Mouse (Mus musculus) kidney, adult 2 months (tissue): ENCODE results near the gene Fnip1. TPM values are rescaled to one million over a fixed set of nuclear protein-coding genes. Genes with fewer than 3 reads are reported as not detected.

ENCODE experiments used
- DNase-seq: peaks from one replicate; pipeline ENCODE4 v3.0.0; 2021
- H3K27ac ChIP-seq: fragments of 200-500 bp; 2 replicates; pipeline ENCODE4 v1.5.1; 2012; ENCODE audit warnings: low read depth, low read length, control low read depth, inconsistent platforms; ENCODE audit not compliant: insufficient read depth
- H3K27me3 ChIP-seq: fragments of 200-500 bp; replicated peaks from 2 replicates; pipeline ENCODE4 v1.6.1; 2012; ENCODE audit warnings: mild to moderate bottlenecking, moderate library complexity, low read length, inconsistent platforms; ENCODE audit not compliant: control insufficient read depth, insufficient read depth
- H3K36me3 ChIP-seq: fragments of 200-500 bp; 2 replicates; pipeline ENCODE4 v1.6.1; 2012; ENCODE audit warnings: mild to moderate bottlenecking, moderate library complexity, low read length, inconsistent platforms; ENCODE audit not compliant: control insufficient read depth, insufficient read depth
- H3K4me1 ChIP-seq: fragments of 200-500 bp; 2 replicates; pipeline ENCODE4 v1.6.1; 2011; ENCODE audit warnings: low read length; ENCODE audit not compliant: control insufficient read depth, insufficient read depth
- H3K4me3 ChIP-seq: fragments of 200-500 bp; 2 replicates; pipeline ENCODE4 v1.5.1; 2011; ENCODE audit warnings: mild to moderate bottlenecking, low read depth, low read length, control low read depth; ENCODE audit not compliant: insufficient read depth
- CTCF ChIP-seq: fragments of 200-500 bp; conservative IDR thresholded peaks from 2 replicates; pipeline ENCODE4 v1.5.1; 2011; ENCODE audit warnings: low read depth, mild to moderate bottlenecking, control low read depth, low read length, moderate library complexity, mixed read lengths; ENCODE audit not compliant: insufficient read depth, insufficient read length
- POLR2A ChIP-seq: fragments of 200-500 bp; IDR thresholded peaks from one replicate; pipeline ENCODE4 v1.6.1; 2011; ENCODE audit warnings: low read depth, low read length, control low read depth
- WGBS: fragments of 180-500 bp; shearing (Covaris S2); methylation state at CpG from one replicate; pipeline ENCODE4 v1.1.7; 2018; 5-methylcytosine and 5-hydroxymethylcytosine counted together
- polyA plus RNA-seq: library from polyadenylated mRNA; depleted of rRNA; stranded (reverse); fragments of >200 nt; gene quantifications from 2 replicates; pipeline ENCODE4 v1.2.3, GENCODE M21; 2012

The Fnip1 gene
- polyA plus RNA-seq, 1 experiment, result 6.2 TPM

- Histone ChIP-seq H3K27ac (no peak overlapping the region), H3K27me3 (no peaks in the 10 kb centered on the region), H3K36me3 (no peaks in the 10 kb centered on the region), H3K4me3 (peak overlapping the region; percentile 74), H3K4me1 (peaks cover 9% of the 10 kb centered on the region; the same call in 1 of the 2 replicates)
- DNase-seq, result no peak
- no peak for TF ChIP-seq CTCF
- TF ChIP-seq POLR2A, result no peak
- WGBS, result 9% methylated on average over 10 of the region's 10 CpGs
Observed at GRCm38 (mm10) chr11:54523431-54524001, 85.5 kb downstream of the Fnip1 start.

GRCm38 (mm10) chr11:54528002-54528401, 90.0 kb downstream of the Fnip1 start:
- DNase-seq, result no peak
- H3K36me3 ChIP-seq, result no peaks in the 10 kb centered on the region
- WGBS, result 36% methylated on average over 2 of the region's 2 CpGs
- peaks cover 12% of the 10 kb centered on the region; the same call in 1 of the 2 replicates for H3K4me1 ChIP-seq
- no peaks in the 10 kb centered on the region for H3K27me3 ChIP-seq
- no peak overlapping the region for H3K4me3 ChIP-seq
- no peak for TF ChIP-seq CTCF
- no peak for TF ChIP-seq POLR2A
- H3K27ac ChIP-seq, result no peak overlapping the region

DNA sequence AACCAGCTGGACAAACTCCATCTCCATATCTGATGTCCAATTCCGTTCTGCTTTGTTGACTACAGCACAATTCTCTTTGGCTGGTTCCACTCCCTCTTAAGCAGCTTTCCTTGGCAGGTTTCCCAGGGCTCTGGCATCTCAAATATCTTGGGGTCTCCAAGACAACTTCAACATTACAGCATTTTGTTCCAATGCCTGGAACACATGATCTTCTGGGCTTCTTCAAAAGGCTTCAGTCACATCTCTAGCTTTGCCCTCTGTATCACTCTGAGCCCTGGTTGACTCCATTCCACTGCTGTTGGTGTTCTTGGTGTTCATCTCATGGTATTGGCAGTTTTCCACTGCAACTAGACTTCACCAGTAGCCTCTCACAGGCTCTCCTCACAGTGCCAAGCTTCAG, 92.4 kb downstream of the Fnip1 start:
- H3K36me3 ChIP-seq, result no peaks in the 10 kb centered on the region
- WGBS, result 18% methylated on average over 1 of the region's 1 CpGs
- DNase-seq, result peak; percentile 66
- H3K4me3 ChIP-seq, result no peak overlapping the region
- TF ChIP-seq POLR2A (no peak), CTCF (no peak)
- H3K27me3 ChIP-seq, result no peaks in the 10 kb centered on the region
- 0 out of 2 replicates have a peak, but pooled peaks cover 10% of the 10 kb centered on the region for H3K4me1 ChIP-seq
- H3K27ac ChIP-seq, result peak overlapping the region; percentile 59; the same call in 1 of the 2 replicates

GRCm38 (mm10) chr11:54530916-54531315, 92.9 kb downstream of the Fnip1 start:
- DNase-seq, result no peak
- H3K27me3 ChIP-seq, result no peaks in the 10 kb centered on the region
- no peaks in the 10 kb centered on the region for H3K36me3 ChIP-seq
- no peak overlapping the region for H3K4me3 ChIP-seq
- TF ChIP-seq CTCF (no peak), POLR2A (no peak)
- H3K4me1 ChIP-seq, result 0 out of 2 replicates have a peak, but pooled peaks cover 10% of the 10 kb centered on the region
- WGBS, result 87% methylated on average over 1 of the region's 1 CpGs
- peak overlapping the region; percentile 59; the same call in 1 of the 2 replicates for H3K27ac ChIP-seq

- no peak overlapping the region for H3K4me3 ChIP-seq
- WGBS, result 59% methylated on average over 2 of the region's 2 CpGs
- no peak for DNase-seq
Observed at GRCm38 (mm10) chr11:54533834-54534233, 95.8 kb downstream of the Fnip1 start.

GRCm38 (mm10) chr11:54534871-54535270, 96.9 kb downstream of the Fnip1 start:
- H3K4me1 ChIP-seq, result peaks cover 7% of the 10 kb centered on the region; the same call in 1 of the 2 replicates
- no peak overlapping the region for H3K4me3 ChIP-seq
- H3K36me3 ChIP-seq, result no peaks in the 10 kb centered on the region
- DNase-seq, result peak; percentile 72
- no peak for TF ChIP-seq POLR2A
- TF ChIP-seq CTCF, result peak; percentile 77
- no peaks in the 10 kb centered on the region for H3K27me3 ChIP-seq
- WGBS, result 41% methylated on average over 6 of the region's 6 CpGs
- H3K27ac ChIP-seq, result no peak overlapping the region

More at GRCm38 (mm10) chr11:54533834-54534233, 95.8 kb downstream of the Fnip1 start:
- Histone ChIP-seq H3K4me1 (peaks cover 7% of the 10 kb centered on the region; the same call in 1 of the 2 replicates), H3K27ac (no peak overlapping the region), H3K27me3 (no peaks in the 10 kb centered on the region), H3K36me3 (no peaks in the 10 kb centered on the region)
- TF ChIP-seq CTCF (no peak), POLR2A (no peak)

DNA sequence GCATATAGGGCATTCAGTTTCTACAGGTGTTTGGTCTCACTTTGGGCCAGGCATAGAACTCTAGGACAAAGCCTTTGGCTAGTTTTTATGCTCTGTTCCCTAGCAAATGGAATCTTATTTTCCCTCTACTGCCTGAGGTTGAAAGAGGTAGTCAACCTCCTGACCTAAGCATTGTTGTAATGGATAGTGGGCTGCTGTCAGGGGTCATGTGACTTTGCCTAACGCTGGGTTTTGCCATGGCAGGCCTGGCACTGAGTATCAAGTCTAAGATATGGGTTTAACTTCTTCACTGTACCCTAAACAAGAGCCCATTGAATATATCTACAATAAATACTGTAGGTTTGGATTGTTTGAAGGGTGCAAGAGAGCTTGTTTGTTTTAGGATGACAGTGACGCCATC, 101.0 kb downstream of the Fnip1 start:
- Histone ChIP-seq H3K4me3 (no peak overlapping the region), H3K27me3 (no peaks in the 10 kb centered on the region), H3K27ac (no peak overlapping the region), H3K4me1 (no peaks in the 10 kb centered on the region; the same call in 1 of the 2 replicates), H3K36me3 (no peaks in the 10 kb centered on the region)
- no peak for DNase-seq
- WGBS, result 54% methylated on average over 2 of the region's 2 CpGs
- TF ChIP-seq POLR2A, result no peak

DNA sequence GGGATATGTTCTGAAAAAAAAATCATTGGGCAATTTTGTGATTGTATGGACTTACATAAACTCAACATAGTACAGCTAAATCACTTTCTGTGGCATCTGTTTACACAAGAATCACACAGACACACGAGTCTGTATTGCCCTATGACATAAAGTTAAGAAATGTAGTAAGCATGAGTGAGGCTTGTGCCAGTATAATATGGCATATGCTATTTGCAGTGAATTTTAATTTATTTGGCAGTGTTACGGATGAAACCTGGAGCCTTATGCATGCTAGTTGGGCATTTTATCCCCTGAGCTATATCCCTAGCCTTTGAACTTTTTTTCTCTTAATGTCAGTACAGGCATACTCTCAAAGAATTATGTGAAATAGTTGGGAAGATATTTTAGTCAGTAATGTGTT, 101.5 kb downstream of the Fnip1 start:
- no peak for DNase-seq
- no peaks in the 10 kb centered on the region for H3K36me3 ChIP-seq
- no peaks in the 10 kb centered on the region for H3K27me3 ChIP-seq
- H3K4me3 ChIP-seq, result no peak overlapping the region
- WGBS, result 68% methylated on average over 2 of the region's 2 CpGs
- no peak overlapping the region for H3K27ac ChIP-seq
- TF ChIP-seq CTCF (no peak), POLR2A (no peak)
- no peaks in the 10 kb centered on the region; the same call in 1 of the 2 replicates for H3K4me1 ChIP-seq
